Mouse (Mus musculus) intestine, embryonic 14.5 days (tissue): ENCODE data around the gene Hells. TPM values are rescaled to one million over a fixed set of nuclear protein-coding genes. Genes with fewer than 3 reads are reported as not detected.

Source experiments
- ATAC-seq: fragments of 200-750 bp; cut with Nextera tagmentation; replicated peaks from 2 replicates; pipeline ENCODE4 v1.8.0; 2017; ENCODE audit warnings: low read depth, moderate number of reproducible peaks, moderate TSS enrichment, moderate library complexity; ENCODE audit not compliant: low FRiP score, low TSS enrichment
- DNase-seq: peaks from one replicate; pipeline ENCODE4 v3.0.0-alpha.2; 2018; ENCODE audit warnings: low spot score
- H3K27ac ChIP-seq: fragments of 300-500 bp; sonication (generic); 2 replicates; pipeline ENCODE4 v1.5.1; 2014; ENCODE audit warnings: low read depth, mild to moderate bottlenecking, control low read depth
- H3K27me3 ChIP-seq: fragments of 300-500 bp; sonication (generic); replicated peaks from 2 replicates; pipeline ENCODE4 v1.6.1; 2014; ENCODE audit warnings: low read length, control low read depth; ENCODE audit not compliant: control insufficient read depth, insufficient read depth
- H3K36me3 ChIP-seq: fragments of 300-500 bp; sonication (generic); 2 replicates; pipeline ENCODE4 v1.6.1; 2014; ENCODE audit warnings: low read length, control low read depth; ENCODE audit not compliant: control insufficient read depth, insufficient read depth
- H3K4me1 ChIP-seq: fragments of 300-500 bp; sonication (generic); replicated peaks from 2 replicates; pipeline ENCODE4 v1.6.1; 2014; ENCODE audit warnings: low read length, control low read depth, mixed read lengths; ENCODE audit not compliant: control insufficient read depth, insufficient read depth
- H3K4me2 ChIP-seq: fragments of 300-500 bp; sonication (generic); 2 replicates; pipeline ENCODE4 v1.6.1; 2014; ENCODE audit warnings: low read length
- H3K4me3 ChIP-seq: fragments of 300-500 bp; sonication (generic); 2 replicates; pipeline ENCODE4 v1.5.1; 2014; ENCODE audit warnings: low read depth, low read length, control low read depth, mixed read lengths
- H3K9ac ChIP-seq: fragments of 300-500 bp; sonication (generic); 2 replicates; pipeline ENCODE4 v1.6.1; 2014; ENCODE audit warnings: mild to moderate bottlenecking, low read length
- H3K9me3 ChIP-seq: fragments of 300-500 bp; sonication (generic); 2 replicates; pipeline ENCODE4 v1.6.1; 2016; ENCODE audit warnings: low read length, control low read depth; ENCODE audit not compliant: control insufficient read depth
- WGBS: fragments of 180-500 bp; shearing (Covaris S2); extraction: QIAGEN DNeasy Blood & Tissue Kit; methylation state at CpG from one replicate; pipeline ENCODE4 v1.1.7; 2014; 5-methylcytosine and 5-hydroxymethylcytosine counted together
- microRNA-seq: library from miRNA; unstranded; fragments of <30 nt; microRNA quantifications from one replicate; pipeline ENCODE4, GENCODE M21; 2016
- polyA plus RNA-seq: library from polyadenylated mRNA; unstranded; fragments of >200 nt; fragmentation: Nextera tagmentation; extraction: Ambion mirVana; gene quantifications from 2 replicates; pipeline ENCODE4 v1.2.1, GENCODE M21; 2014

The Hells gene
- polyA plus RNA-seq, 1 experiment from 2014 or later: 56.6 TPM

DNA sequence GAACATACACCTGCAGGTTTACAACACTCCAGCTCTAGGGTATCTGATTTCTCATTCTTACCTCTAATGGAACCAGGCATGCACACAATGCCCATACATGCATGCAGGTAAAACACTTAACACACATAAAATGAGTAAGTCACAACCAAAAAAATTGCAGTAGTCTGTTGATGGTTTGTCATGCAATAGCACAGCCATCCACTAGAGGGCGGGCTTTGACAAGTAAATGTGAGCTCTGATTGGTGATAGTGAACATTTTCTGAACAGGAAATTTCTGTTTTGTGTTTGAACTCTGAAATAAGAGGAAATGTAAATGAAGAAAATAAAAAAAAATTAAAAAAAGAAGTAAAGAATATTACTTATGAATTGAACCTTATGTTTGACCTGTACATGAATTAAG, 51.3 kb downstream of the Hells start:
- no peak overlapping the region for H3K4me3 ChIP-seq
- peak; percentile 81 for DNase-seq
- H3K9me3 ChIP-seq: no peaks in the 10 kb centered on the region
- ATAC-seq: no peak
- H3K4me1 ChIP-seq: no peaks in the 10 kb centered on the region
- H3K36me3 ChIP-seq: no peaks in the 10 kb centered on the region
- no peaks in the 10 kb centered on the region for H3K27me3 ChIP-seq
- H3K4me2 ChIP-seq: no peak overlapping the region
- no peak overlapping the region for H3K27ac ChIP-seq
- WGBS: 0% methylated on average over 1 of the region's 1 CpGs
- no peak overlapping the region for H3K9ac ChIP-seq

DNA sequence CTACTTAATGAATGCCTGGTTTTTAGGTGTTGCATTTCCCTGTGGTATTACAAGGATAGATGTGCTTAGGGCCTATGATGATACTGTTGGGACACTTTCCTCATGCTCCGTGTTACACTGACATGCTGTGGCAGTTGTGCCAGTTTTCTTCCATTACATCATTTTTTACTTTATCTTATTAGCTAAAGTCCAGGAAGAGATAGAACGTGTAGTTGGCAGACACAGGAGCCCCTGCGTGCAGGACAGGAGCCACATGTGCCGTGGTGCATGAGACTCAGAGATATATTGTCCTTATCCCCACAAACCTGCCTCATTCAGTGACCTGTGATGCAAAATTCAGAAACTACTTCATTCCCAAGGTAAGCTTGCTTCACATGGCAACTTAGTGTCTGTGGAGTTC, 67.5 kb downstream of the Hells start:
- H3K27ac ChIP-seq: no peak overlapping the region
- no peaks in the 10 kb centered on the region for H3K27me3 ChIP-seq
- 82% methylated on average over 4 of the region's 4 CpGs for WGBS
- no peaks in the 10 kb centered on the region for H3K4me1 ChIP-seq
- no peak overlapping the region for H3K4me3 ChIP-seq
- H3K9me3 ChIP-seq: no peaks in the 10 kb centered on the region
- H3K4me2 ChIP-seq: no peak overlapping the region
- H3K36me3 ChIP-seq: no peaks in the 10 kb centered on the region
- no peak overlapping the region for H3K9ac ChIP-seq
- ATAC-seq (no peak), DNase-seq (no peak)

- no peak overlapping the region for H3K9ac ChIP-seq
- DNase-seq (no peak), ATAC-seq (0 out of 2 replicates have a peak, but pooled peaks have one; percentile 12)
- H3K4me1 ChIP-seq: no peaks in the 10 kb centered on the region
- WGBS: 47% methylated on average over 1 of the region's 1 CpGs
- H3K27me3 ChIP-seq: no peaks in the 10 kb centered on the region
- no peak overlapping the region for H3K27ac ChIP-seq
- no peaks in the 10 kb centered on the region for H3K9me3 ChIP-seq
- no peak overlapping the region for H3K4me2 ChIP-seq
- no peaks in the 10 kb centered on the region for H3K36me3 ChIP-seq
- H3K4me3 ChIP-seq: no peak overlapping the region
Measured at GRCm38 (mm10) chr19:38998676-38999075, 68.0 kb downstream of the Hells start.

GRCm38 (mm10) chr19:39005132-39005531, 74.4 kb downstream of the Hells start:
- Histone ChIP-seq H3K9ac (no peak overlapping the region), H3K27me3 (no peaks in the 10 kb centered on the region), H3K27ac (no peak overlapping the region), H3K9me3 (no peaks in the 10 kb centered on the region), H3K4me2 (no peak overlapping the region), H3K4me1 (no peaks in the 10 kb centered on the region), H3K36me3 (no peaks in the 10 kb centered on the region), H3K4me3 (no peak overlapping the region)
- ATAC-seq (peak; percentile 72), DNase-seq (no peak)
- WGBS: 76% methylated on average over 1 of the region's 1 CpGs

- no peak within 1 kb of the TSS for H3K4me2 ChIP-seq
- H3K9me3 ChIP-seq: no peaks in the 10 kb centered on the region
- DNase-seq (no peak), ATAC-seq (no peak)
- no peak within 1 kb of the TSS for H3K27ac ChIP-seq
- H3K36me3 ChIP-seq: no peaks in the 10 kb centered on the region
- H3K4me1 ChIP-seq: no peaks in the 10 kb centered on the region
- H3K9ac ChIP-seq: no peak within 1 kb of the TSS
- no peaks in the 10 kb centered on the region for H3K27me3 ChIP-seq
- no peak within 1 kb of the TSS for H3K4me3 ChIP-seq
Measured at GRCm38 (mm10) chr19:39006715-39007114, 76.0 kb downstream of the Hells start, which contains the start of gene Cyp2c55. Gene Cyp2c55 (plus strand): TSS chr19:39007019.

Small RNAs within 50 kb of the gene (microRNA-seq; reads per million reads assigned to microRNA genes)
- gene Gm23800: not detected

Other genes with a start within 250 kb of the Hells start
- gene Noc3l, start 111.7 kb upstream of the Hells start, polyA plus RNA-seq: 8.3 and 8.9 TPM in 2 replicates
- gene Tbc1d12, start 94.3 kb upstream of the Hells start, polyA plus RNA-seq: 2.3 TPM in 2 replicates
- gene Cyp2c55, start 76.1 kb downstream of the Hells start, polyA plus RNA-seq: 1.2 and 1.3 TPM in 2 replicates
- 7.1 and 8.8 TPM in 2 replicates for gene Cyp2c65, start 130.1 kb downstream of the Hells start, polyA plus RNA-seq
- 0.60 TPM in 1 of 2 replicates, not detected in the other for gene Cyp2c66, start 183.0 kb downstream of the Hells start, polyA plus RNA-seq